Mouse (Mus musculus) neural tube, embryonic 14.5 days (tissue): ENCODE measurements around the gene Wnt2. TPM values are rescaled to one million over a fixed set of nuclear protein-coding genes. Genes with fewer than 3 reads are reported as not detected.

Experiments
- ATAC-seq: fragments of 200-750 bp; cut with Nextera tagmentation; 2 replicates; pipeline ENCODE4 v1.8.0; 2017; ENCODE audit warnings: low read depth, mild to moderate bottlenecking, moderate TSS enrichment, moderate library complexity
- H3K27ac ChIP-seq: fragments of 300-500 bp; sonication (generic); 2 replicates; pipeline ENCODE4 v1.5.1; 2014; ENCODE audit warnings: low read depth, mild to moderate bottlenecking, control low read depth, low read length, moderate library complexity, mixed read lengths
- H3K27me3 ChIP-seq: fragments of 300-500 bp; sonication (generic); 2 replicates; pipeline ENCODE4 v1.6.1; 2014; ENCODE audit warnings: low read length; ENCODE audit not compliant: control insufficient read depth, insufficient read depth
- H3K36me3 ChIP-seq: fragments of 300-500 bp; sonication (generic); 2 replicates; pipeline ENCODE4 v1.6.1; 2014; ENCODE audit warnings: low read length, mixed read lengths; ENCODE audit not compliant: control insufficient read depth, insufficient read depth
- H3K4me1 ChIP-seq: fragments of 300-500 bp; sonication (generic); 2 replicates; pipeline ENCODE4 v1.6.1; 2014; ENCODE audit warnings: low read length; ENCODE audit not compliant: control insufficient read depth, insufficient read depth
- H3K4me2 ChIP-seq: fragments of 300-500 bp; sonication (generic); 2 replicates; pipeline ENCODE4 v1.6.1; 2014; ENCODE audit warnings: mild to moderate bottlenecking, low read depth, low read length, control low read depth
- H3K4me3 ChIP-seq: fragments of 300-500 bp; sonication (generic); 2 replicates; pipeline ENCODE4 v1.5.1; 2014; ENCODE audit warnings: low read depth, low read length, control low read depth, mixed read lengths
- H3K9ac ChIP-seq: fragments of 300-500 bp; sonication (generic); replicated peaks from 2 replicates; pipeline ENCODE4 v1.6.1; 2014; ENCODE audit warnings: low read depth, mild to moderate bottlenecking, control low read depth, low read length, mixed read lengths
- H3K9me3 ChIP-seq: fragments of 300-500 bp; sonication (generic); 2 replicates; pipeline ENCODE4 v1.6.1; 2016; ENCODE audit warnings: low read length; ENCODE audit not compliant: control insufficient read depth
- WGBS: fragments of 180-500 bp; shearing (Covaris S2); extraction: QIAGEN DNeasy Blood & Tissue Kit; methylation state at CpG from one replicate; pipeline ENCODE4 v1.1.7; 2014; 5-methylcytosine and 5-hydroxymethylcytosine counted together
- polyA plus RNA-seq: library from polyadenylated mRNA; unstranded; fragments of >200 nt; fragmentation: Nextera tagmentation; extraction: Ambion mirVana; gene quantifications from 2 replicates; pipeline ENCODE4 v1.2.1, GENCODE M21; 2014

Gene Wnt2
- polyA plus RNA-seq: 0.60 and 0.64 TPM in 2 replicates

- peaks cover 34% of the 10 kb centered on the region for H3K27me3 ChIP-seq
- no peaks in the 10 kb centered on the region for H3K36me3 ChIP-seq
- H3K27ac ChIP-seq: no peak within 1 kb of the TSS
- ATAC-seq: peak; percentile 71
- H3K9ac ChIP-seq: peak within 1 kb of the TSS; percentile 32
- H3K9me3 ChIP-seq: no peaks in the 10 kb centered on the region
- H3K4me2 ChIP-seq: peak within 1 kb of the TSS; percentile 82
- 1% methylated on average over 47 of the region's 47 CpGs for WGBS
- H3K4me3 ChIP-seq: peak within 1 kb of the TSS; percentile 47
- peaks cover 18% of the 10 kb centered on the region; the same call in 1 of the 2 replicates for H3K4me1 ChIP-seq
Observed at GRCm38 (mm10) chr6:18029746-18030656, at the start of gene Wnt2. Gene Wnt2 (minus strand): TSS chr6:18030585.

GRCm38 (mm10) chr6:18078615-18079014 lies 48.2 kb upstream of the Wnt2 start:
- Histone ChIP-seq H3K4me2 (no peak overlapping the region), H3K4me1 (no peaks in the 10 kb centered on the region), H3K9ac (no peak overlapping the region), H3K36me3 (no peaks in the 10 kb centered on the region), H3K27me3 (no peaks in the 10 kb centered on the region), H3K4me3 (no peak overlapping the region), H3K27ac (no peak overlapping the region), H3K9me3 (no peaks in the 10 kb centered on the region)
- WGBS: 44% methylated on average over 1 of the region's 1 CpGs
- peak; percentile 54; the same call in 1 of the 2 replicates for ATAC-seq

GRCm38 (mm10) chr6:18076986-18077385 lies 46.6 kb upstream of the Wnt2 start:
- Histone ChIP-seq H3K36me3 (no peaks in the 10 kb centered on the region), H3K27ac (no peak overlapping the region), H3K27me3 (no peaks in the 10 kb centered on the region), H3K4me2 (no peak overlapping the region), H3K9ac (no peak overlapping the region), H3K4me1 (no peaks in the 10 kb centered on the region), H3K9me3 (no peaks in the 10 kb centered on the region), H3K4me3 (no peak overlapping the region)
- WGBS: 84% methylated on average over 7 of the region's 7 CpGs
- no peak for ATAC-seq

DNA sequence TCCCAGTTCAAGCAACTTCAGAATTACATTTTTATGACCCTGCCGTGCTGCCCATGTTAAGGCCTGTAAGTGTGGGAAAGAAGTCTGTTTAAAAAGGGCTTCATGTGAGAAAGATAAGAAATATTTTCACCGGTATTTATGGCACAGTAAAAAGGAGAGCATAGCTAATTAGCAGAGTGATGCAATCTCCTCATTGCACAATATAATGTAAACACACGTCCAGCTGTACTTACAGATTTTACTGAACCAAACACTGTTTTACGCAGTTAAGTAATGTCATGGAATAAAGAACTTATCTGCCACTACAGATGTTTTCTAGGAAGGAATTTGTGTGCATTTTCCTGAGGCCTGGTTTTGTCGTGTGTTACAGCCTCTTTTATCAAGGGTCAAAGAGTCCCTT lies 46.2 kb upstream of the Wnt2 start:
- Histone ChIP-seq H3K27ac (no peak overlapping the region), H3K27me3 (no peaks in the 10 kb centered on the region), H3K4me1 (no peaks in the 10 kb centered on the region), H3K9me3 (no peaks in the 10 kb centered on the region), H3K4me2 (no peak overlapping the region), H3K9ac (no peak overlapping the region), H3K36me3 (no peaks in the 10 kb centered on the region), H3K4me3 (no peak overlapping the region)
- WGBS: 63% methylated on average over 5 of the region's 5 CpGs
- ATAC-seq: no peak

GRCm38 (mm10) chr6:18057899-18058298 lies 27.5 kb upstream of the Wnt2 start:
- Histone ChIP-seq H3K4me3 (no peak overlapping the region), H3K36me3 (no peaks in the 10 kb centered on the region), H3K27me3 (no peaks in the 10 kb centered on the region), H3K9ac (no peak overlapping the region), H3K27ac (no peak overlapping the region), H3K4me2 (no peak overlapping the region), H3K4me1 (no peaks in the 10 kb centered on the region), H3K9me3 (no peaks in the 10 kb centered on the region)
- WGBS: 90% methylated on average over 4 of the region's 4 CpGs
- ATAC-seq: no peak

- H3K9me3 ChIP-seq: no peaks in the 10 kb centered on the region
- WGBS: 50% methylated on average over 5 of the region's 5 CpGs
- no peak overlapping the region for H3K4me3 ChIP-seq
- no peak overlapping the region for H3K4me2 ChIP-seq
- no peaks in the 10 kb centered on the region for H3K4me1 ChIP-seq
- no peak overlapping the region for H3K27ac ChIP-seq
- H3K27me3 ChIP-seq: no peaks in the 10 kb centered on the region
- no peak for ATAC-seq
- no peaks in the 10 kb centered on the region for H3K36me3 ChIP-seq
- H3K9ac ChIP-seq: no peak overlapping the region
Observed at GRCm38 (mm10) chr6:18051702-18052101, 21.3 kb upstream of the Wnt2 start.

GRCm38 (mm10) chr6:18044299-18044698 lies 13.9 kb upstream of the Wnt2 start:
- Histone ChIP-seq H3K27me3 (no peaks in the 10 kb centered on the region), H3K27ac (no peak overlapping the region), H3K9me3 (no peaks in the 10 kb centered on the region), H3K9ac (no peak overlapping the region), H3K4me3 (no peak overlapping the region), H3K36me3 (no peaks in the 10 kb centered on the region), H3K4me1 (no peaks in the 10 kb centered on the region), H3K4me2 (no peak overlapping the region)
- no peak for ATAC-seq
- WGBS: 85% methylated on average over 4 of the region's 4 CpGs

- H3K36me3 ChIP-seq: no peaks in the 10 kb centered on the region
- H3K9me3 ChIP-seq: no peaks in the 10 kb centered on the region
- no peak overlapping the region for H3K4me3 ChIP-seq
- WGBS: 89% methylated on average over 5 of the region's 5 CpGs
- ATAC-seq: no peak
- no peak overlapping the region for H3K4me2 ChIP-seq
- no peaks in the 10 kb centered on the region for H3K4me1 ChIP-seq
- no peak overlapping the region for H3K27ac ChIP-seq
- H3K9ac ChIP-seq: no peak overlapping the region
- no peaks in the 10 kb centered on the region for H3K27me3 ChIP-seq
Observed at GRCm38 (mm10) chr6:18043172-18043571, 12.8 kb upstream of the Wnt2 start.

DNA sequence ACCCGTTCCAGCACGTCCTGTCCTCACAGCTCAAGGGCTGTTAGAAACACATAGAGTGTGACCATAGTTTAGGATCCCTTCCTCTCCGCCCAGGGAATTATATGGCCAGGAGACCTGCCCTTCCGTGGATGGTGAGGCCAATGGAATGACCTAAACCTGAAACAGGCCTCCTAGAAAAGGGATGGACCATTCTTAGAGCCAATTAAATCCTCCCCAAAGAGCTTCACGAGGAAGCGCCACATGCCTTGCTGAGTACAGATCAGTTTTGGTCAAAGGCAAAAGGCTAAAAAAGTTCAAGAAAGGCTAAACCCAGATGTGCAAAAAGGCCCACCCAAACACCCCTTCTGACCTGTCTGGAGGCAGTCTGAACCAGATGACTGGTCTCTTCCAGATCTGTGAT lies 1.9 kb upstream of the Wnt2 start:
- H3K4me2 ChIP-seq: peak overlapping the region; percentile 82
- no peaks in the 10 kb centered on the region for H3K36me3 ChIP-seq
- H3K4me3 ChIP-seq: no peak overlapping the region
- peaks cover 34% of the 10 kb centered on the region for H3K27me3 ChIP-seq
- no peak for ATAC-seq
- no peak overlapping the region for H3K9ac ChIP-seq
- H3K4me1 ChIP-seq: peaks cover 18% of the 10 kb centered on the region; the same call in 1 of the 2 replicates
- H3K27ac ChIP-seq: no peak overlapping the region
- no peaks in the 10 kb centered on the region for H3K9me3 ChIP-seq
- 17% methylated on average over 6 of the region's 6 CpGs for WGBS
